Mouse (Mus musculus) bone marrow, adult 2 months (tissue): ENCODE measurements around the gene Wdtc1.

Source experiments
- CTCF ChIP-seq: fragments of 200-500 bp; IDR thresholded peaks from 2 replicates; pipeline ENCODE4 v1.5.1; 2011; ENCODE audit warnings: low read length, control low read depth; ENCODE audit not compliant: control insufficient read depth, insufficient read depth
- POLR2A ChIP-seq: fragments of 200-500 bp; IDR thresholded peaks from 2 replicates; pipeline ENCODE4 v1.6.1; 2011; ENCODE audit warnings: low read depth, mild to moderate bottlenecking, control low read depth, low read length, borderline replicate concordance; ENCODE audit not compliant: control insufficient read depth

- TF ChIP-seq CTCF (no peak), POLR2A (no peak)
These were observed 68.0 kb downstream of the Wdtc1 start for GRCm38 (mm10) chr4:133285299-133285698.
